Mouse (Mus musculus): ENCODE measurements around the gene Scn1a. TPM values are rescaled to one million over a fixed set of nuclear protein-coding genes. Genes with fewer than 3 reads are reported as not detected.

Gene Scn1a
- polyA plus RNA-seq (2012; rRNA removed), result not detected in 2 replicates

DNA sequence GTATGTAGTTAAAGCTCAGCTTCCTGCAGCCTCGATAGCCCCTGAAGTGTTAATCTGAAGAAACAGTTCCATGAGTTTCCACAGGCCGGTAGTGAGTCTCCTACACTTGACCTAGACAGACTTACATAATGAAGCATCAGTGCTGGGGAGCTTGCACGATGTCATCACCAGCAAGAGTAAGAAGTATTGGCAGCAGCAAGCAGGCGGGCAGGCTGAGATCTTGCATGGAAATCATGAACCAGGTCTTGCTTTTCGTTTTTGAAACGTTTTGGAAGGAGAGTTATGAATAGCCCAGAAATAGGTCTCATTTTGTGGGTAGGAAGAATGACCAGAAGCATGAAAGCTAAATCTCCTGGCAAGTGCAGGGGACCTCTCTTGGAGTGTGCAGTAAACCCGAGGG lies at the start of gene Scn1a:
Gene Scn1a, minus strand, starts transcription at position 130 of the 400 bp plus-strand sequence.

DNA sequence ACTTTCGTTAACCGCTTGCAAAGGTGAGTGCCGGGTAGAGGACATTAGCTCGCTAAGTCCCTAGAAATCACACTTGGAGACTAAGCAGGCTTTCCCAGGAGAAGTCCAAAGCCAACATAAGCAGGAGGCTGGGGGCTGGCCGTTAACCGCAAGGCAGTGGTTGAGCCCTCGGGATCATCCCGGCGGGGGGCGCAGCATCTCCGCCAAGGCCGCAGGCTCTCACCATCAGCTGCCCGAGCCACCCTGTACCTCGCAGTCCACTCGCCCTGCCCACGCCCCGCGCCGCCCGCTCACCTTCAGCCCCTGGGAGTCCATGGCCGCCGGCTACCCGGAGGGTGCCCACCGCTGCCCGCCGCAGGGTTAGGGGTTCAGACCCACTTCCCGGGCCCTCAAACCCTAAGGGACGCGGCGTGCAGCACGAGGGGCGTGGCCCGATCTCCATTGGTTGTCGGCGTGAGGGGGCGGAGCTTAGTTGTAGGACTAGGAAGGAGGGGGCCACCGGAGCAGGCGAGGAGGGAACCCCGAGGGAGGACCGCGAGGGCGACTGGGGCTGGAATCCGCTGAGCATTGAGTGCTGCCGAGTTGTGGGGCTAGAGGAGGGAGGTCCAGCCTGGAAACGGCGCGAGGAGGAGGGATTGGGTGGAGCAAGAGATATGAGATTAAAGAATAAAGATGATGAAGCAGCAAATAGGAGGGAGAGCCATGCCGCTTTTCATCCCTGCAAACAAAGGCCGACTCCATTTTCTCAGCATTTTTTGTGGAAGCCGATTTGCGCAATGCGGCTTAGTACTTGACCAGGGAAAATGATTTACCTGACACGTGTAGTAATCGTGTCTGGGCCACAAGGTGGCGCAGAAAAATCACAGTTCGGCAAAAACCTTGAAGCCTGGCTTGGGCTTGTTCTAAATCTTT lies 184.2 kb downstream of the Scn1a start, which contains the start of gene Ttc21b:
Gene Ttc21b, minus strand, starts transcription at position 398 of the 912 bp plus-strand sequence.

Other genes with a start within 250 kb of the Scn1a start
- 1.6 and 1.7 TPM in 2 replicates for gene Ttc21b, start 184.2 kb downstream of the Scn1a start, polyA plus RNA-seq (2012; rRNA removed)
- gene Scn9a, start 194.1 kb upstream of the Scn1a start, polyA plus RNA-seq (2012; rRNA removed), result 0.05 and 0.08 TPM in 2 replicates

Data from colon, adult 2 months (tissue).